Mouse (Mus musculus) lung, embryonic 16.5 days (tissue): Measurements from ENCODE around the gene Lrrc8b. TPM values are rescaled to one million over a fixed set of nuclear protein-coding genes. Genes with fewer than 3 reads are reported as not detected.

Experiments used
- ATAC-seq: fragments of 200-750 bp; cut with Nextera tagmentation; 2 replicates; pipeline ENCODE4 v1.8.0; 2017; ENCODE audit warnings: low read depth, mild to moderate bottlenecking, moderate library complexity
- H3K27ac ChIP-seq: fragments of 300-500 bp; sonication (generic); 2 replicates; pipeline ENCODE4 v1.5.1; 2014; ENCODE audit warnings: mild to moderate bottlenecking, control low read depth, low read length
- H3K27me3 ChIP-seq: fragments of 300-500 bp; sonication (generic); 2 replicates; pipeline ENCODE4 v1.6.1; 2014; ENCODE audit warnings: low read depth, low read length, mixed read lengths; ENCODE audit not compliant: control insufficient read depth, insufficient read depth
- H3K36me3 ChIP-seq: fragments of 300-500 bp; sonication (generic); 2 replicates; pipeline ENCODE4 v1.6.1; 2014; ENCODE audit warnings: low read length; ENCODE audit not compliant: control insufficient read depth, insufficient read depth
- H3K4me1 ChIP-seq: fragments of 300-500 bp; sonication (generic); replicated peaks from 2 replicates; pipeline ENCODE4 v1.6.1; 2014; ENCODE audit warnings: low read length, mixed read lengths; ENCODE audit not compliant: control insufficient read depth, insufficient read depth
- H3K4me2 ChIP-seq: fragments of 300-500 bp; sonication (generic); 2 replicates; pipeline ENCODE4 v1.6.1; 2014; ENCODE audit warnings: low read depth, low read length, control low read depth
- H3K4me3 ChIP-seq: fragments of 300-500 bp; sonication (generic); 2 replicates; pipeline ENCODE4 v1.5.1; 2014; ENCODE audit warnings: mild to moderate bottlenecking, low read length, control low read depth
- H3K9ac ChIP-seq: fragments of 300-500 bp; sonication (generic); 2 replicates; pipeline ENCODE4 v1.6.1; 2014; ENCODE audit warnings: low read length, control low read depth
- H3K9me3 ChIP-seq: fragments of 300-500 bp; sonication (generic); 2 replicates; pipeline ENCODE4 v1.6.1; 2016; ENCODE audit warnings: low read length; ENCODE audit not compliant: control insufficient read depth
- WGBS: fragments of 180-500 bp; shearing (Covaris S2); extraction: QIAGEN DNeasy Blood & Tissue Kit; methylation state at CpG from one replicate; pipeline ENCODE4 v1.1.7; 2014; 5-methylcytosine and 5-hydroxymethylcytosine counted together
- polyA plus RNA-seq: library from polyadenylated mRNA; unstranded; fragments of >200 nt; fragmentation: Nextera tagmentation; extraction: Ambion mirVana; gene quantifications from 2 replicates; pipeline ENCODE4 v1.2.1, GENCODE M21; 2015

Lrrc8b gene
- polyA plus RNA-seq, 1 experiment from 2014 or later = 5.6 TPM

DNA sequence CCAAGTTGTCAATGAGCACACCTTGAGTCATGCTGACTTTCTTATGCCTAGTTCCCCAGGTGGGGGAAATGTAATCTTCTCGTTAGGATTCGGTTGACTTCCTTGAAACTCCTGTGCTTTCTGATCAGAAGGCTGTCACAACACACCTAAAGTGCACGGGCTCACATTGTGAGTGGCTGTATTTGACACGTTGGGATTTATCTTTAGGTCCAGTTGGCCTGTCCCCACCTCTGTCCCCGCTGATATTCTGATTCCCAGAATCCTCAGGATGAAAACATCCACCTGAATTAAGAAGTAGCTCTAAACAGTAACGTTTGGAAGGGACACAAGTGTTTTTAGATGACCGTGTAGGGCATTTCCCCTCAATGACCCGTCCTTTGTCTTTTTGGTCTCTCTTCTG lies 1.6 kb downstream of the Lrrc8b start:
- H3K27me3 ChIP-seq = no peaks in the 10 kb centered on the region
- H3K4me1 ChIP-seq = no peaks in the 10 kb centered on the region; the same call in 1 of the 2 replicates
- WGBS = 72% methylated on average over 8 of the region's 8 CpGs
- H3K9ac ChIP-seq = no peak overlapping the region
- no peaks in the 10 kb centered on the region for H3K9me3 ChIP-seq
- H3K36me3 ChIP-seq = no peaks in the 10 kb centered on the region
- ATAC-seq = no peak
- H3K4me2 ChIP-seq = no peak overlapping the region
- no peak overlapping the region for H3K4me3 ChIP-seq
- no peak overlapping the region for H3K27ac ChIP-seq

DNA sequence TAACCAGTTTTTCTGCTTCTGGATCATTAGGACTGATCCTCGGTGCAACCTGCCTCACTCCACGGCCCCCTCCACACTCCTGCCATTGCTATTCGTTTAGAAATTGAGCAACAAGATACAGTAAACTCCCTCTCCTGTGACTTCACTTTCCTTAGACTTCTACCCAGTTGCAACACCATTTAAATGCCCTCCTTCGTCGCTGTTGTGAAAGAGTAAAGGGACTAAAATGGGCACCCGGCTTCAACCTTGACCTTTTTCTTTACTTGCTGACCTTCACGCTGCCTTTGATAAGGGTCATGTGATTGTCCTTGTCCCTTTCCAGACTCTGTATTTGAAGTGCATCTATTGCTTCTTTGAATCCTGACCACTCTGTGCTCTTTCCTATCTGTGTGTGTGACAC lies 2.8 kb downstream of the Lrrc8b start:
- H3K4me2 ChIP-seq = no peak overlapping the region
- no peak overlapping the region for H3K4me3 ChIP-seq
- no peaks in the 10 kb centered on the region for H3K36me3 ChIP-seq
- no peaks in the 10 kb centered on the region for H3K27me3 ChIP-seq
- no peak for ATAC-seq
- no peaks in the 10 kb centered on the region; the same call in 1 of the 2 replicates for H3K4me1 ChIP-seq
- H3K9ac ChIP-seq = no peak overlapping the region
- 71% methylated on average over 7 of the region's 7 CpGs for WGBS
- no peak overlapping the region for H3K27ac ChIP-seq
- no peaks in the 10 kb centered on the region for H3K9me3 ChIP-seq

DNA sequence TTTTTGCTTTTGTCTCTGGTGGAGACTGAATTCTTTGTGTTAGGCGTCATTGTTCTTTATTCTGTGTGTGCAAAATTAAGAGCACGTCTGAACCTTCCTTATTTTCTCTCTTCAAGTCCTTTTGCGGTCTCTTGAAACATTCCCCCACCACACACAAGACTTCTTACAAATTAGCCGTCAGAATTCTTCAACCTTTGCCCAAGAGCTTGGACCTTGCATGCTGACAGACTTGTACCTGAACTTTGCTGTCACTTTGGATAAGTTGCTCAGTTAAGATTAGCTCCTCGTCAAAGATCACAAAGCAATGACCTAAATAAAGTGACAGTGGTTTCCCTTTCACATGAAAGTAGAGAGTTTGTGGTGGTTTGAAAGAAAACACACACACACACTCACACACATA lies 3.3 kb downstream of the Lrrc8b start:
- H3K36me3 ChIP-seq = no peaks in the 10 kb centered on the region
- H3K27ac ChIP-seq = no peak overlapping the region
- H3K9me3 ChIP-seq = no peaks in the 10 kb centered on the region
- H3K4me3 ChIP-seq = no peak overlapping the region
- no peak overlapping the region for H3K4me2 ChIP-seq
- H3K27me3 ChIP-seq = no peaks in the 10 kb centered on the region
- H3K9ac ChIP-seq = no peak overlapping the region
- H3K4me1 ChIP-seq = no peaks in the 10 kb centered on the region; the same call in 1 of the 2 replicates
- ATAC-seq = no peak
- WGBS = 79% methylated on average over 5 of the region's 5 CpGs

DNA sequence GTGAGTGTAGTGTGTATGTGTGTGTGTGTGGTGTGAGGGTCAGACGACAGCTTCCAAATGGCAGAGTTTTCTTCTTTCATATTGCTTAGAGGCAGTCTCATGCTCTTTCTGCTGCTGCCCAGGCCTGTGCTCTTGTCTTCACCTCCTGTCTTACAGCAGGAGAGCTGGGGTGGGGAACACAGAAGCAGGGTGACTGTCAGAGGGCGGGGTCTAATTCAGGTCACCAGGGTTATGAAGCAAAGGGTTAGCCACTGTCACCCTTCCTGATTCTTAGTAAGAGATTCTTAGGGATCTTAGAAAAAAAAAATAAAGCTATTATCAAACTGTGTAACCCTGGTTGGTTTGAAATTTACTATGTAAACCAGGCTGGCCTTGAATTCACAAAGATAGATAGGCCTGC lies 10.0 kb downstream of the Lrrc8b start:
- Histone ChIP-seq H3K9me3 (no peaks in the 10 kb centered on the region), H3K36me3 (no peaks in the 10 kb centered on the region; the same call in 1 of the 2 replicates), H3K4me3 (no peak overlapping the region), H3K27ac (no peak overlapping the region), H3K4me2 (no peak overlapping the region), H3K9ac (no peak overlapping the region), H3K27me3 (no peaks in the 10 kb centered on the region), H3K4me1 (no peaks in the 10 kb centered on the region; the same call in 1 of the 2 replicates)
- WGBS = 96% methylated on average over 2 of the region's 2 CpGs
- ATAC-seq = no peak

DNA sequence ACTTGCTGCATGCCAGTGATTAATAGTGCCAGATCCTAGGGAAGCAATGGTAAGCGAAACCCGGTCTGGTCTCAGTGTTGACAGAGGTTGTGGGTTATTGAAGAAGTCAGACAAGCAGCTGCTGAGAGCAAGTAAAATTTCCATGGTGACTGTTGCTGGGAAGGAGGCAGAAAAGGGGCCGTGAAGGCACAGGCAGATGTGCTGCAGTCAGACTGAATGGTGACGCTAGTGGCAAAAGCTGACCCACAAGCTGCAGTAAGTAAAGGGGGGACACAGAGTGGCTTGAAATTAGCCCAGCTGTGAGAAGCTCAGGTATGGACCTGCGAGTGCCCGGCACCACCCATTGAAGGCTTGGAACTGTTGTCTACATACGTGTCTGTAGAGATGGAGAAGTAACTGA lies 11.8 kb downstream of the Lrrc8b start:
- H3K9ac ChIP-seq = no peak overlapping the region
- no peak for ATAC-seq

DNA sequence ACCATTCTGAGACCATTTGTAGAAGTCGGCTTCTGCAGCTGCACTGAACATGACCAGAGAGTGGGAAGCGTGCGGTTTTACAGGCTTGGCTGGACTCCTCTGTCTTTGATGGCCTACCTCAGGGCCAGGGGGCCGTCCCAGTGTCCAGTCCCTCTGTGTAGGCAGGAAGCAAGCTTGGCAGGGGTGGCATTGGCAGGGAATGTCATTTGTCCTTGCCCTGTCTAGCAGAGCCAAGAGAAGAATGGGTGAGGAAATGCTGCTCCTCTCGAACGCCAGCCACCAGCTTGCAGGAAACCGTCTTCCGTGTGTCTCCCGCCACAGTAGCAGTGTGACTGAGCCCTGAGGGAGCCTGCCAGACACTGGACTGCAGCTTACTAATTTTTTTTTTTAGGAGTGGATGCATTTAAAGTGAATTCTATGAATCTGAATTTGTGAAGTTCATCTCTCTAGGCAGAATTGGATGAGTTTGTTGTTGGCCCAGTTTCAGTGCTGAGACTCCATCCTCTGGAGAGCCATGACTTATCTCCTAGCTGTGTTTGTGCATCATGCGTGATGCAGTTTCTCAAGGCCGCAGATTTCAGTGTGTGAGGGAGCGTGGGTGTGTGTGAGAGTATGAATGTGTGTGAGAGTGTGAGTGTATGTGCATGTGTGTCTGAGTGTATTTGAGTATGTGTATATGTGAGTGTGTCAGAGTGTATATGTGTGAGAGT lies 12.8 kb downstream of the Lrrc8b start:
- peak; percentile 83 for ATAC-seq
- Histone ChIP-seq H3K9me3 (no peaks in the 10 kb centered on the region), H3K4me3 (no peak overlapping the region), H3K4me2 (no peak overlapping the region), H3K36me3 (no peaks in the 10 kb centered on the region; the same call in 1 of the 2 replicates), H3K27ac (peak overlapping the region; percentile 55; the same call in 1 of the 2 replicates), H3K4me1 (no peaks in the 10 kb centered on the region; the same call in 1 of the 2 replicates), H3K27me3 (no peaks in the 10 kb centered on the region), H3K9ac (no peak overlapping the region)
- WGBS = 66% methylated on average over 12 of the region's 12 CpGs

More for the DNA sequence above, 11.8 kb downstream of the Lrrc8b start:
- no peak overlapping the region for H3K4me3 ChIP-seq
- no peak overlapping the region for H3K4me2 ChIP-seq
- WGBS = 69% methylated on average over 7 of the region's 7 CpGs
- no peaks in the 10 kb centered on the region for H3K27me3 ChIP-seq
- H3K9me3 ChIP-seq = no peaks in the 10 kb centered on the region
- H3K36me3 ChIP-seq = no peaks in the 10 kb centered on the region; the same call in 1 of the 2 replicates
- no peaks in the 10 kb centered on the region; the same call in 1 of the 2 replicates for H3K4me1 ChIP-seq
- H3K27ac ChIP-seq = no peak overlapping the region

DNA sequence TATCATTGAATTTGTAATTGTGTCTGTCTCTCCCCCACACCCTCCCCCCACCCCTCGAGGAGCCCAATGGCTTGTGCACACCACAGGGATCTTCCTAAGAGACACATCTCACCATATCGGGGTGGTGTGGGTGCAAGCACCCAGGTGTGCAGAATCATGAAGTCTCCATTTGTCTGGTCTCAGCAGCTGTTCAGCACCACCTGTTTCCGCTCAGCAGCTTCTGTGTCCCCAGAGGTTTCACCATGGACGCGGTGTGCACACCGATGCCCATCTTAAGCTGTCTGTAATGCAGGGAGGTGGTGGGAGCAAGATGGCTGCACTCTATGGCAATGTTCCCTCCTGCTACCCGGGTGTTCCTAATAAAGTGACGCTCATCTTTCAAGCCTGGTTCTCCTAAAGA lies 14.6 kb downstream of the Lrrc8b start:
- Histone ChIP-seq H3K27ac (no peak overlapping the region), H3K9ac (no peak overlapping the region)
- 87% methylated on average over 8 of the region's 8 CpGs for WGBS

DNA sequence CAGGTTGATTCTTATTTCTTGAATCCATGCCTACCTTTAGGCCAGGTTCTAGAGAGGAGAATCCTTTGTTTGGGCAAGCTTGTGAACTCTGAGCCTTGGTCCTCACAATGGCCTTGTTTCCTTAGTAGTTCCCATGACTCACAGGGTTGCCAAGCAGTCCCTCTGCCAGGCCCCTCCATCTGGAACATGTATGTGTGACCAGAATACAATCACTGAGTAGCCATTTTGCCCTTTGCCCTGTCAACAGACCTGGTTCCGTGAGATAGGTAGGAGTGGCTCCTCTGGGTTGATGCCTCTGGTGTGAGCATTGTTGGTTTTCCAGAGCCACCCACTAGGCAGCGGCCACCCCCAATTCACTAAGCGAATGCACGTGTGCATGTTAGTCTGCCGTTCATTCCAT lies 24.0 kb downstream of the Lrrc8b start:
- Histone ChIP-seq H3K9me3 (no peaks in the 10 kb centered on the region), H3K4me2 (no peak overlapping the region), H3K9ac (no peak overlapping the region), H3K36me3 (no peaks in the 10 kb centered on the region), H3K4me1 (no peaks in the 10 kb centered on the region), H3K4me3 (no peak overlapping the region), H3K27ac (no peak overlapping the region), H3K27me3 (no peaks in the 10 kb centered on the region)
- no peak for ATAC-seq
- 87% methylated on average over 5 of the region's 5 CpGs for WGBS

More for the DNA sequence above, 14.6 kb downstream of the Lrrc8b start:
- Histone ChIP-seq H3K36me3 (no peaks in the 10 kb centered on the region; the same call in 1 of the 2 replicates), H3K9me3 (no peaks in the 10 kb centered on the region), H3K4me1 (no peaks in the 10 kb centered on the region; the same call in 1 of the 2 replicates), H3K4me3 (no peak overlapping the region), H3K27me3 (no peaks in the 10 kb centered on the region), H3K4me2 (no peak overlapping the region)
- no peak for ATAC-seq

DNA sequence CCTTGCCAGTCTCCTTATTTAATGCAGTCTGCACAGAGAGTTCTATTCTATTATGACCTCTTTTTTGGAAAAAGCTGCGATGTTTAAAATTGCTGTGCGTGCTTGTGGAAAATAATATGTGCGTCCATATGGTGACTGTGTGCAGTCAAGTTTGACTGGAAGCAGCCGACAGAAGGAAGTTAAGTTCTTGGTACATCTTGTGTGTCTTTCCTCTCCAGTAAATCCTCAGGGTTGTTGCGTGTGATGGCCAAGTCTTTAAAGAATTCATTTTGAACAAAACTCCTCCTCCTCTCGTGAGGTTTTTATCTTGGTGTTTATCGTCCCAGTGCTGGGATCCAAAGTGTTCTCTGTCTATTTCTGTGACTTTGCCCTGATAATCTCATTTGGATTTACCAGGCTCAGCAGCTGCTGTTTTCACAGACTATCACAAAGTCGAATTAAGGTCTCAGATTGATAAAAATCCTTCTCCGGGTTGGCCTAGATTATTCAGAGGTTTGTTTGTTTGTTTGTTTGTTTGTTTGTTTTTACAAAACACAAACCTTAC lies 25.5 kb downstream of the Lrrc8b start:
- H3K27me3 ChIP-seq = no peaks in the 10 kb centered on the region
- no peak overlapping the region for H3K4me3 ChIP-seq
- no peaks in the 10 kb centered on the region for H3K9me3 ChIP-seq
- no peak overlapping the region for H3K4me2 ChIP-seq
- 73% methylated on average over 9 of the region's 9 CpGs for WGBS
- no peak for ATAC-seq
- no peaks in the 10 kb centered on the region for H3K36me3 ChIP-seq
- H3K27ac ChIP-seq = no peak overlapping the region
- H3K9ac ChIP-seq = no peak overlapping the region
- no peaks in the 10 kb centered on the region for H3K4me1 ChIP-seq
